In genomic region chr6:89265296-89265695, GRCm38 (mm10) we compare ENCODE assay signal across 13 mouse cellular contexts.
"Had no signal": no experiment of that assay in that cellular context is flagged by ENCODE, and none has a peak within 500 bp of the region (broad histone marks: within the 10 kb centered on the region; RNA-seq: fewer than 3 reads in every experiment).

No protein-coding gene starts in this region.

- H3K9me3 ChIP-seq: limb, embryonic 15.5 days; liver, embryonic 12.5 days; lung, embryonic 15.5 days; midbrain, embryonic 15.5 days; neural tube, embryonic 13.5 days had no signal

- H3K4me3 ChIP-seq: limb, embryonic 15.5 days; liver, embryonic 12.5 days; lung, embryonic 15.5 days; midbrain, embryonic 15.5 days; neural tube, embryonic 13.5 days had no signal

- ATAC-seq: intestine, postnatal 0 days; liver, embryonic 12.5 days; midbrain, embryonic 15.5 days had no signal

- H3K4me1 ChIP-seq: limb, embryonic 15.5 days; liver, embryonic 12.5 days; lung, embryonic 15.5 days; neural tube, embryonic 13.5 days had no signal

- H3K27me3 ChIP-seq: limb, embryonic 15.5 days; lung, embryonic 15.5 days; midbrain, embryonic 15.5 days; neural tube, embryonic 13.5 days had no signal

- H3K4me2 ChIP-seq: limb, embryonic 15.5 days; liver, embryonic 12.5 days; lung, embryonic 15.5 days; midbrain, embryonic 15.5 days; neural tube, embryonic 13.5 days had no signal

- H3K27ac ChIP-seq: limb, embryonic 15.5 days; liver, embryonic 12.5 days; lung, embryonic 15.5 days; macrophage; midbrain, embryonic 15.5 days; neural tube, embryonic 13.5 days had no signal

- DNase-seq: kidney, adult 8-10 months; kidney, postnatal 25 days; layer of hippocampus, postnatal 36 days; lung, postnatal 14 days; retina, postnatal 1 day; thymus, postnatal 25 days had no signal

- H3K9ac ChIP-seq: limb, embryonic 15.5 days; liver, embryonic 12.5 days; lung, embryonic 15.5 days; midbrain, embryonic 15.5 days; neural tube, embryonic 13.5 days had no signal

- H3K36me3 ChIP-seq: limb, embryonic 15.5 days; liver, embryonic 12.5 days; lung, embryonic 15.5 days; midbrain, embryonic 15.5 days; neural tube, embryonic 13.5 days had no signal
